Mouse (Mus musculus) CH12.LX (cell line): Measurements from ENCODE around the gene Ckap4. TPM values are rescaled to one million over a fixed set of nuclear protein-coding genes. Genes with fewer than 3 reads are reported as not detected.

ENCODE experiments used
- DNase-seq: peaks from one replicate; pipeline ENCODE4 v3.0.0-alpha.2; 2013; ENCODE audit errors: extremely low read depth
- H3K27ac ChIP-seq: 2 replicates; pipeline ENCODE4 v1.5.1; 2012; ENCODE audit warnings: low read depth, mild to moderate bottlenecking, control low read depth, moderate library complexity; ENCODE audit not compliant: insufficient read depth
- H3K27me3 ChIP-seq: replicated peaks from 2 replicates; pipeline ENCODE3; 2012; ENCODE audit warnings: inconsistent platforms
- H3K36me3 ChIP-seq, 2 experiments: replicated peaks in 1 of 2; 2 replicates each; pipeline versions ENCODE3 to v1.6.1; 2012; ENCODE audit warnings: inconsistent platforms in 1 of 2, low read length in 1 of 2, mild to moderate bottlenecking in 1 of 2, mixed read lengths in 1 of 2, moderate library complexity in 1 of 2; ENCODE audit not compliant: control insufficient read depth in 1 of 2, insufficient read depth in 1 of 2
- H3K4me1 ChIP-seq, 2 experiments: 2 replicates each; pipeline ENCODE4 v1.6.1; 2012; ENCODE audit warnings: inconsistent platforms in 1 of 2, moderate library complexity in 1 of 2; ENCODE audit not compliant: insufficient read depth in 2 of 2, control insufficient read depth in 1 of 2
- H3K4me2 ChIP-seq: 2 replicates; pipeline ENCODE4 v1.6.1; 2012; ENCODE audit warnings: low read depth, mild to moderate bottlenecking, control low read depth; ENCODE audit not compliant: poor library complexity, insufficient read depth, severe bottlenecking
- H3K4me3 ChIP-seq, 3 experiments: fragments of 150-350 bp in 1 of 3; sonication (generic) in 1 of 3; replicated peaks in 1 of 3; 2 replicates each; pipeline versions ENCODE3 to v1.5.1; 2011 to 2012; ENCODE audit warnings: low read depth in 2 of 3, low read length in 2 of 3, mild to moderate bottlenecking in 2 of 3, moderate library complexity in 2 of 3, control low read depth in 1 of 3, improper control_type of control experiment in 1 of 3, inconsistent platforms in 1 of 3, mixed read lengths in 1 of 3; ENCODE audit not compliant: poor library complexity in 1 of 3
- H3K79me2 ChIP-seq: replicated peaks from 2 replicates; pipeline ENCODE4 v1.6.1; 2012; ENCODE audit warnings: mild to moderate bottlenecking, moderate library complexity; ENCODE audit not compliant: control insufficient read depth, poor library complexity, insufficient read depth, severe bottlenecking; ENCODE audit errors: extremely low read depth
- H3K9ac ChIP-seq: 2 replicates; pipeline ENCODE4 v1.6.1; 2012; ENCODE audit warnings: low read depth, mild to moderate bottlenecking, control low read depth, moderate library complexity; ENCODE audit not compliant: insufficient read depth
- H3K9me3 ChIP-seq: replicated peaks from 2 replicates; pipeline ENCODE3; 2012; ENCODE audit warnings: low read length, inconsistent platforms, mixed read lengths
- CHD2 ChIP-seq: IDR thresholded peaks from 2 replicates; pipeline ENCODE4 v1.6.1; 2011; ENCODE audit warnings: low read length, improper control_type of control experiment
- ELF1 ChIP-seq: IDR thresholded peaks from 2 replicates; pipeline ENCODE4 v1.6.1; 2014; ENCODE audit warnings: low read depth, mild to moderate bottlenecking, inconsistent platforms, low read length, improper control_type of control experiment
- IRF4 ChIP-seq: IDR thresholded peaks from 2 replicates; pipeline ENCODE4 v1.6.1; 2014; ENCODE audit warnings: low read depth, mild to moderate bottlenecking, inconsistent platforms, low read length, improper control_type of control experiment
- JUN ChIP-seq: IDR thresholded peaks from 2 replicates; pipeline ENCODE4 v1.6.1; 2011; ENCODE audit warnings: low read depth, mild to moderate bottlenecking, low read length, improper control_type of control experiment, moderate library complexity; ENCODE audit not compliant: insufficient read depth
- KAT2A ChIP-seq: IDR thresholded peaks from 2 replicates; pipeline ENCODE4 v1.6.1; 2012; ENCODE audit warnings: low read length, improper control_type of control experiment, inconsistent platforms; ENCODE audit not compliant: insufficient replicate concordance
- MAFK ChIP-seq: IDR thresholded peaks from 2 replicates; pipeline ENCODE4 v1.6.1; 2011; ENCODE audit warnings: low read length, improper control_type of control experiment; ENCODE audit not compliant: insufficient replicate concordance
- MAX ChIP-seq: IDR thresholded peaks from 2 replicates; pipeline ENCODE4 v1.6.1; 2011; ENCODE audit warnings: low read length, improper control_type of control experiment
- MAZ ChIP-seq: IDR thresholded peaks from 2 replicates; pipeline ENCODE4 v1.6.1; 2012; ENCODE audit warnings: low read depth, mild to moderate bottlenecking, inconsistent platforms, low read length, improper control_type of control experiment, moderate library complexity
- MEF2A ChIP-seq: IDR thresholded peaks from 2 replicates; pipeline ENCODE4 v1.6.1; 2014; ENCODE audit warnings: low read depth, mild to moderate bottlenecking, inconsistent platforms, low read length, improper control_type of control experiment, borderline replicate concordance
- MXI1 ChIP-seq: IDR thresholded peaks from 2 replicates; pipeline ENCODE4 v1.6.1; 2011; ENCODE audit warnings: mild to moderate bottlenecking, low read depth, low read length, improper control_type of control experiment
- MYC ChIP-seq: IDR thresholded peaks from 2 replicates; pipeline ENCODE4 v1.6.1; 2011; ENCODE audit warnings: low read depth, mild to moderate bottlenecking, improper control_type of control experiment, low read length
- NELFE ChIP-seq: IDR thresholded peaks from 2 replicates; pipeline ENCODE4 v1.6.1; 2011; ENCODE audit warnings: low read depth, low read length, improper control_type of control experiment
- NRF1 ChIP-seq: IDR thresholded peaks from 2 replicates; pipeline ENCODE4 v1.6.1; 2014; ENCODE audit warnings: low read depth, mild to moderate bottlenecking, inconsistent platforms, low read length, improper control_type of control experiment, moderate library complexity
- PAX5 ChIP-seq: IDR thresholded peaks from 2 replicates; pipeline ENCODE4 v1.6.1; 2012; ENCODE audit warnings: low read length, inconsistent platforms, mixed read lengths
- RAD21 ChIP-seq: IDR thresholded peaks from 2 replicates; pipeline ENCODE4 v1.6.1; 2011; ENCODE audit warnings: low read depth, mild to moderate bottlenecking, low read length, improper control_type of control experiment, moderate library complexity
- RCOR1 ChIP-seq: conservative IDR thresholded peaks from 2 replicates; pipeline ENCODE4 v1.6.1; 2012; ENCODE audit warnings: low read depth, mild to moderate bottlenecking, inconsistent platforms, low read length, improper control_type of control experiment
- SIN3A ChIP-seq: IDR thresholded peaks from 2 replicates; pipeline ENCODE4 v1.6.1; 2012; ENCODE audit warnings: low read length, improper control_type of control experiment, inconsistent platforms
- SMC3 ChIP-seq: IDR thresholded peaks from 2 replicates; pipeline ENCODE4 v1.6.1; 2011; ENCODE audit warnings: low read depth, low read length, improper control_type of control experiment
- TBP ChIP-seq: conservative IDR thresholded peaks from 2 replicates; pipeline ENCODE4 v1.6.1; 2011; ENCODE audit warnings: low read depth, low read length, improper control_type of control experiment
- UBTF ChIP-seq: IDR thresholded peaks from 2 replicates; pipeline ENCODE4 v1.6.1; 2012; ENCODE audit warnings: low read depth, mild to moderate bottlenecking, inconsistent platforms, low read length, improper control_type of control experiment, moderate library complexity
- ZC3H11A ChIP-seq: IDR thresholded peaks from 2 replicates; pipeline ENCODE4 v1.6.1; 2012; ENCODE audit warnings: low read depth, mild to moderate bottlenecking, inconsistent platforms, low read length, improper control_type of control experiment
- ZNF384 ChIP-seq: IDR thresholded peaks from 2 replicates; pipeline ENCODE4 v1.6.1; 2012; ENCODE audit warnings: low read depth, low read length, improper control_type of control experiment, inconsistent platforms
- dilution Hi-C: fragments of 300-500 bp; cut with MboI; formaldehyde crosslinking; loops from 2 replicates; pipeline ENCODE4 v1.14.3; 2020; ENCODE audit warnings: low sequenced_read_pairs; ENCODE audit not compliant: extremely low pct_unique_long_range_greater_than_20kb, extremely low pct_ligation_motif_present
- in situ Hi-C: fragments of 300-500 bp; cut with MboI; formaldehyde crosslinking; loops from 3 replicates; pipeline ENCODE4 v1.14.3; 2019; ENCODE audit warnings: low sequenced_read_pairs, low pct_ligation_motif_present, low pct_unique_long_range_greater_than_20kb, mixed read lengths
- polyA plus RNA-seq: library from polyadenylated mRNA; unstranded; fragments of >175 nt; gene quantifications from 2 replicates; pipeline ENCODE4 v1.2.1, GENCODE M21; 2012; ENCODE audit warnings: low read depth; ENCODE audit not compliant: insufficient read length
- total RNA-seq, 2 experiments: library from RNA; depleted of rRNA; stranded (reverse); fragments of 300-350 nt in 1 of 2; fragments of >200 nt in 1 of 2; gene quantifications; 2 replicates each; pipeline ENCODE4 v1.2.3; 2012 to 2014

Gene Ckap4
- total and polyA plus RNA-seq, 3 experiments, result 24.4 to 71.2 (median 35.0) TPM

DNA sequence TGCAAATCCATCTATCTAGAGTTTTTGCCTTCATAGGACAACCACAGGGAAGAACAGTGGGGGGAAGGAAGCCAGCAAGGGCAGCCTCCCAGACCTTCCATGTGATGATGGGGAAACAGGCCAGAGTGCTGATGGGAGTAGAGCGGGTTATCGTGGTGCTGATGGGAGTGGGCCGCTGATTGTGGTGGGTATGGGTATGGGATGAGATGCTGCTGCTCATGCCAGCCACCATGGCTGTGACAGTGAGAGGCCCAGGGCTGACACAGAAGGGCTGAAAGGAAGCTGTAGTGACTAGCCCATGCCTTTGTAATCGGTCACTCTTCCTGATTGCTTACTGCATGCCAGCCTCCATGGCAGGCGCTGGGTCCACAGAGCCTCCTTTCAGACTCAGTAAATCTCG is 5.8 kb upstream of the Ckap4 start:
- no peaks in the 10 kb centered on the region for H3K79me2 ChIP-seq
- H3K36me3 ChIP-seq, result no peaks in the 10 kb centered on the region
- TF ChIP-seq SIN3A, result no peak
- TF ChIP-seq NELFE, result no peak
- TF ChIP-seq ZC3H11A, result no peak
- TF ChIP-seq MYC, result no peak
- TF ChIP-seq ELF1, result no peak
- no peak for TF ChIP-seq CHD2
- TF ChIP-seq PAX5, result no peak
- no peak for TF ChIP-seq MXI1
- H3K4me3 ChIP-seq, result no peak overlapping the region
- no peak overlapping the region for H3K9ac ChIP-seq
- H3K27ac ChIP-seq, result no peak overlapping the region
- H3K4me1 ChIP-seq, result peaks cover 14 to 55% of the 10 kb centered on the region in 2 experiments
- H3K9me3 ChIP-seq, result no peaks in the 10 kb centered on the region
- dilution Hi-C loops, result no loop called here
- no peak overlapping the region for H3K4me2 ChIP-seq
- no peak for DNase-seq
- no peaks in the 10 kb centered on the region for H3K27me3 ChIP-seq
- in situ Hi-C loops, result no loop called here

DNA sequence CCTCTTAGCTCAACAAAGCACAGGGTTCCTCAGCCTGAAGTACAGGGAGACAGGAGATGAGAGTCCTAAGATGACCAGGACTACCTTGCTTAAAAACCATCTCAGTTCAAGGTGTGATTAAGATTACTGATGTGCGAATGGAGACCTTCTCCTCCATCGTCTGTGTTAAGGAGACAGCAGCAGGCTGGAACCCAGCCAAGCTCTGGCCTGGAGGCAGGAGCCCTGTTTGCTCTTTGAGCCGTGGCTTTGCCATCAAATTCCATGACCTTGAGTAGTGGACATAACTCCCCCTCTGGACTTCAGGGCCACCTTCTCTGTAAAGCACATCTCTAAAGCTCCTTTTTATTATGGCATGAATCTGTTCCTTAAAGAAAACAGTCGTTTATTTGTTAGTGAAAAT is 2.0 kb upstream of the Ckap4 start:
- TF ChIP-seq JUN, result no peak
- no peak for TF ChIP-seq RCOR1
- TF ChIP-seq NELFE, result no peak
- no peak for TF ChIP-seq MAX
- TF ChIP-seq MAZ, result no peak
- TF ChIP-seq CHD2, result no peak
- no peak for TF ChIP-seq SMC3
- TF ChIP-seq UBTF, result no peak
- TF ChIP-seq PAX5, result no peak
- no peak for TF ChIP-seq IRF4
- no peak for TF ChIP-seq ZNF384
- TF ChIP-seq MEF2A, result no peak
- TF ChIP-seq KAT2A, result no peak
- no peak for TF ChIP-seq NRF1
- TF ChIP-seq RAD21, result no peak
- no peak for TF ChIP-seq MAFK
- TF ChIP-seq TBP, result no peak
- TF ChIP-seq MYC, result no peak
- TF ChIP-seq, all 38 proteins: peak for 0
- Histone ChIP-seq H3K36me3 (peaks cover 0 to 11% of the 10 kb centered on the region in 2 experiments), H3K27ac (peak overlapping the region; percentile 9; the same call in 1 of the 2 replicates), H3K79me2 (peaks cover 12% of the 10 kb centered on the region), H3K27me3 (no peaks in the 10 kb centered on the region), H3K4me2 (peak overlapping the region; percentile 56), H3K9ac (no peak overlapping the region), H3K9me3 (no peaks in the 10 kb centered on the region), H3K4me3 (no peak overlapping the region), H3K4me1 (peaks cover 26 to 70% of the 10 kb centered on the region in 2 experiments)
- in situ Hi-C loops, result no loop called here
- dilution Hi-C loops, result no loop called here
- no peak for DNase-seq
